7 mouse cellular contexts compared by ENCODE assay signal in the genomic region with DNA sequence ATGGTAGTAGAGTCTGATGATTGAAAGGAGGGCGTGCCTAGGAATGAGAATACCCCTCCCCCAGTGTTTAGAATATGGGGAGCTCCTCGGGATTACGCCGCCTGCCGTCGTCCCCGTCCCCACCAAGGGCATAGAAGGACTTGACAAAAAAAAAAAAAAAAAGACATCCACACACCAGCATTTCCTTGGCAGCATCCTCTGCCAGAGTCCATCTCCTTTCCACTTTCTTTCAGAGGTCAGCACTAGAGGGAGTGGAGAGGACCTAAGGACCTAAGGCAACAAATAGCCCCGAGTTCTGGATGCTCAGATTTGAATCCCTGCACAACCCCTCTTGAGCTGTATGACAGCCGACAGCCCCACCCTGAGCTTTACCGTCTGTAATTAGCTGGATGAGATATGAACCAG. TPM values are rescaled to one million over a fixed set of nuclear protein-coding genes. Genes with fewer than 3 reads are reported as not detected.
DNase-seq lines count a peak whose midpoint lies in the region; ATAC-seq and TF ChIP-seq lines count a peak whose summit lies in the region.

No protein-coding gene starts in this region.

- TF ChIP-seq POLR2A in testis, adult 2 months (IDR thresholded peaks at IDR 0.05; ENCODE audit: control insufficient read depth, low read depth, low read length): no peak
- no peak for TF ChIP-seq POLR2A in cerebellum, adult 2 months (IDR thresholded peaks at IDR 0.05; ENCODE audit: borderline replicate concordance, insufficient read depth, low read length)

- no peaks in the 10 kb centered on the region for H3K36me3 ChIP-seq in testis, adult 2 months (ENCODE audit: control insufficient read depth, insufficient read depth, low read length)
- H3K36me3 ChIP-seq in hindbrain, embryonic 11.5 days (ENCODE audit: control insufficient read depth, insufficient read depth, low read length): no peaks in the 10 kb centered on the region
- no peaks in the 10 kb centered on the region for H3K36me3 ChIP-seq in liver, postnatal 0 days (replicated peaks; ENCODE audit: insufficient read depth, low read length)

- peaks cover 13% of the 10 kb centered on the region for H3K4me1 ChIP-seq in testis, adult 2 months (ENCODE audit: control insufficient read depth, insufficient read depth, low read length)
- H3K4me1 ChIP-seq in hindbrain, embryonic 11.5 days (replicated peaks; ENCODE audit: control insufficient read depth, insufficient read depth, low read length): peaks cover 23% of the 10 kb centered on the region
- peaks cover 42% of the 10 kb centered on the region for H3K4me1 ChIP-seq in liver, postnatal 0 days (ENCODE audit: insufficient read depth)
- peaks cover 11% of the 10 kb centered on the region; the same call in 1 of the 2 replicates for H3K4me1 ChIP-seq in cerebellum, adult 2 months (ENCODE audit: control insufficient read depth, insufficient read depth, low read length)

- TF ChIP-seq CTCF in testis, adult 2 months (IDR thresholded peaks at IDR 0.05; ENCODE audit: control insufficient read depth, insufficient read depth, insufficient replicate concordance, low read depth, low read length): no peak
- peak; percentile 14; the same call in 1 of the 2 replicates for TF ChIP-seq CTCF in liver, postnatal 0 days (IDR thresholded peaks at IDR 0.05; ENCODE audit: low read depth)
- no peak for TF ChIP-seq CTCF in cerebellum, adult 2 months (IDR thresholded peaks at IDR 0.05; ENCODE audit: borderline replicate concordance, insufficient read depth, low read depth, low read length)

- WGBS in hindbrain, embryonic 11.5 days: 7% methylated on average over 10 of the region's 10 CpGs
- WGBS in liver, postnatal 0 days (ENCODE audit: insufficient replicate concordance): 11% methylated on average over 10 of the region's 10 CpGs
- WGBS in cerebellum, adult 2 months: 6% methylated on average over 10 of the region's 10 CpGs

- H3K27ac ChIP-seq in testis, adult 2 months (ENCODE audit: control insufficient read depth, insufficient read depth, low read depth, low read length): peak overlapping the region; percentile 18; the same call in 1 of the 2 replicates
- no peak overlapping the region for H3K27ac ChIP-seq in hindbrain, embryonic 11.5 days (ENCODE audit: low read depth, low read length)
- H3K27ac ChIP-seq in liver, postnatal 0 days (ENCODE audit: low read depth): peak overlapping the region; percentile 95; the same call in 1 of the 2 replicates
- H3K27ac ChIP-seq in cerebellum, adult 2 months (ENCODE audit: insufficient read depth, low read length): no peak overlapping the region

- no peaks in the 10 kb centered on the region for H3K9me3 ChIP-seq in hindbrain, embryonic 11.5 days (ENCODE audit: control insufficient read depth, low read length)
- H3K9me3 ChIP-seq in liver, postnatal 0 days (ENCODE audit: low read length): no peaks in the 10 kb centered on the region

- no peak overlapping the region for H3K4me3 ChIP-seq in testis, adult 2 months (ENCODE audit: control insufficient read depth, low read depth, low read length)
- H3K4me3 ChIP-seq in hindbrain, embryonic 11.5 days (ENCODE audit: low read depth, low read length): no peak overlapping the region
- H3K4me3 ChIP-seq in liver, postnatal 0 days (ENCODE audit: low read depth, low read length): no peak overlapping the region
- H3K4me3 ChIP-seq in cerebellum, adult 2 months (replicated peaks; ENCODE audit: insufficient read depth, low read depth, low read length): no peak overlapping the region

- no peak for DNase-seq in testis, postnatal 10 days (ENCODE audit: low spot score)
- DNase-seq in hindbrain, embryonic 11.5 days (ENCODE audit: low spot score): peak; percentile 23
- DNase-seq in liver, postnatal 0 days: no peak
- no peak for DNase-seq in thymus, postnatal 0 days (ENCODE audit: low spot score)
- no peak for DNase-seq in left cerebral cortex, postnatal 25 days (ENCODE audit: low spot score in 2 of 2)
- no peak for DNase-seq in cerebellum, adult 2 months

- intact Hi-C loops in left cerebral cortex, postnatal 25 days (cut with DNase I): no loop called here

- no peak overlapping the region for H3K4me2 ChIP-seq in hindbrain, embryonic 11.5 days (replicated peaks; ENCODE audit: low read depth, low read length)
- H3K4me2 ChIP-seq in liver, postnatal 0 days (ENCODE audit: low read depth, low read length): 0 out of 2 replicates have a peak overlapping the region, but pooled peaks have one; percentile 95

- H3K9ac ChIP-seq in hindbrain, embryonic 11.5 days (ENCODE audit: low read depth, low read length): no peak overlapping the region
- no peak overlapping the region for H3K9ac ChIP-seq in liver, postnatal 0 days (replicated peaks)

- TF ChIP-seq EP300 in liver, postnatal 0 days (IDR thresholded peaks at IDR 0.05; ENCODE audit: low read depth): no peak

- H3K27me3 ChIP-seq in testis, adult 2 months (ENCODE audit: control insufficient read depth, insufficient read depth, low read length): no peaks in the 10 kb centered on the region
- H3K27me3 ChIP-seq in hindbrain, embryonic 11.5 days (ENCODE audit: control insufficient read depth, insufficient read depth, low read length): no peaks in the 10 kb centered on the region
- H3K27me3 ChIP-seq in liver, postnatal 0 days (ENCODE audit: insufficient read depth, low read length): no peaks in the 10 kb centered on the region
- H3K27me3 ChIP-seq in cerebellum, adult 2 months (ENCODE audit: control insufficient read depth, insufficient read depth, low read length): no peaks in the 10 kb centered on the region

- ATAC-seq in hindbrain, embryonic 11.5 days (ENCODE audit: low FRiP score): no peak
- no peak for ATAC-seq in liver, postnatal 0 days

RNA-seq across cellular contexts. Expression of a gene that starts 1.6 kb away (rescaled TPM):
- 26.2 and 28.9 TPM in 2 replicates for polyA plus RNA-seq in testis, adult 2 months (2012; rRNA removed)
- 87.9 and 95.8 TPM in 2 replicates for polyA plus RNA-seq in hindbrain, embryonic 11.5 days (2014; fragmentation: Nextera tagmentation; extraction: Ambion mirVana)
- 32.3 and 34.4 TPM in 2 replicates for polyA plus RNA-seq in liver, postnatal 0 days (2015; fragmentation: Nextera tagmentation; extraction: Ambion mirVana)
- polyA plus RNA-seq in thymus, postnatal 0 days (2015; fragmentation: Nextera tagmentation; extraction: Ambion mirVana): 140 and 157 TPM in 2 replicates
- total RNA-seq in left cerebral cortex, postnatal 25 days (2021): 100 to 1,000 TPM; 104 to 105 TPM
- polyA plus RNA-seq in cerebellum, adult 2 months (2012; rRNA removed): 159 and 169 TPM in 2 replicates

RNA-seq across cellular contexts. Expression of a gene that starts 1.9 kb away (rescaled TPM):
- 8.9 and 10.1 TPM in 2 replicates for polyA plus RNA-seq in testis, adult 2 months (2012; rRNA removed)
- 42.7 and 45.8 TPM in 2 replicates for polyA plus RNA-seq in hindbrain, embryonic 11.5 days (2014; fragmentation: Nextera tagmentation; extraction: Ambion mirVana)
- 7.7 and 8.1 TPM in 2 replicates for polyA plus RNA-seq in liver, postnatal 0 days (2015; fragmentation: Nextera tagmentation; extraction: Ambion mirVana)
- polyA plus RNA-seq in thymus, postnatal 0 days (2015; fragmentation: Nextera tagmentation; extraction: Ambion mirVana): 11.6 and 12.8 TPM in 2 replicates
- total RNA-seq in left cerebral cortex, postnatal 25 days (2021): 10 to 100 TPM; 23.3 to 27.7 TPM
- 16.9 and 18.1 TPM in 2 replicates for polyA plus RNA-seq in cerebellum, adult 2 months (2012; rRNA removed)

RNA-seq across cellular contexts. Expression of a gene that starts 29.0 kb away (rescaled TPM):
- 10.8 and 12.2 TPM in 2 replicates for polyA plus RNA-seq in testis, adult 2 months (2012; rRNA removed)
- polyA plus RNA-seq in hindbrain, embryonic 11.5 days (2014; fragmentation: Nextera tagmentation; extraction: Ambion mirVana): 102 and 103 TPM in 2 replicates
- 23.1 and 26.9 TPM in 2 replicates for polyA plus RNA-seq in liver, postnatal 0 days (2015; fragmentation: Nextera tagmentation; extraction: Ambion mirVana)
- polyA plus RNA-seq in thymus, postnatal 0 days (2015; fragmentation: Nextera tagmentation; extraction: Ambion mirVana): 90.2 and 102 TPM in 2 replicates
- total RNA-seq in left cerebral cortex, postnatal 25 days (2021): 10 to 100 TPM; 40.1 to 41.8 TPM
- 38.8 and 38.9 TPM in 2 replicates for polyA plus RNA-seq in cerebellum, adult 2 months (2012; rRNA removed)

RNA-seq across cellular contexts. Expression of a gene that starts 43.3 kb away (rescaled TPM):
- 1.0 and 1.1 TPM in 2 replicates for polyA plus RNA-seq in testis, adult 2 months (2012; rRNA removed)
- polyA plus RNA-seq in hindbrain, embryonic 11.5 days (2014; fragmentation: Nextera tagmentation; extraction: Ambion mirVana): 1.0 and 1.9 TPM in 2 replicates
- polyA plus RNA-seq in liver, postnatal 0 days (2015; fragmentation: Nextera tagmentation; extraction: Ambion mirVana): 2.0 and 2.2 TPM in 2 replicates
- polyA plus RNA-seq in thymus, postnatal 0 days (2015; fragmentation: Nextera tagmentation; extraction: Ambion mirVana): 7.5 and 8.0 TPM in 2 replicates
- total RNA-seq in left cerebral cortex, postnatal 25 days (2021): 1 to 10 TPM; 5.7 TPM
- polyA plus RNA-seq in cerebellum, adult 2 months (2012; rRNA removed): 7.2 and 8.4 TPM in 2 replicates

RNA-seq across cellular contexts. Expression of a gene that starts 48.3 kb away (rescaled TPM):
- 5.7 and 5.8 TPM in 2 replicates for polyA plus RNA-seq in testis, adult 2 months (2012; rRNA removed)
- polyA plus RNA-seq in hindbrain, embryonic 11.5 days (2014; fragmentation: Nextera tagmentation; extraction: Ambion mirVana): 13.7 and 15.3 TPM in 2 replicates
- polyA plus RNA-seq in liver, postnatal 0 days (2015; fragmentation: Nextera tagmentation; extraction: Ambion mirVana): 3.1 and 3.5 TPM in 2 replicates
- polyA plus RNA-seq in thymus, postnatal 0 days (2015; fragmentation: Nextera tagmentation; extraction: Ambion mirVana): 10.4 and 10.7 TPM in 2 replicates
- total RNA-seq in left cerebral cortex, postnatal 25 days (2021): 10 to 100 TPM; 19.7 to 19.8 TPM
- polyA plus RNA-seq in cerebellum, adult 2 months (2012; rRNA removed): 17.7 and 18.2 TPM in 2 replicates

Comparison
In these comparisons a context has a peak if more than half of its experiments do, and no peak if none do; other contexts are left out.
1. H3K27ac ChIP-seq: peak in testis, adult 2 months (single experiment) and liver, postnatal 0 days (single experiment); none in hindbrain, embryonic 11.5 days (single experiment) and cerebellum, adult 2 months (single experiment).